Mouse (Mus musculus) forebrain, embryonic 15.5 days (tissue): ENCODE data around the gene Homer2. TPM values are rescaled to one million over a fixed set of nuclear protein-coding genes. Genes with fewer than 3 reads are reported as not detected.

Experiments
- ATAC-seq: fragments of 200-750 bp; cut with Nextera tagmentation; replicated peaks from 2 replicates; pipeline ENCODE4 v1.8.0; 2017; ENCODE audit warnings: mild to moderate bottlenecking, moderate TSS enrichment, moderate library complexity
- H3K27ac ChIP-seq: fragments of 300-500 bp; sonication (generic); replicated peaks from 2 replicates; pipeline ENCODE4 v1.5.1; 2015; ENCODE audit warnings: mild to moderate bottlenecking, inconsistent platforms
- H3K27me3 ChIP-seq: fragments of 300-500 bp; sonication (generic); 2 replicates; pipeline ENCODE4 v1.6.1; 2015; ENCODE audit warnings: inconsistent platforms
- H3K36me3 ChIP-seq: fragments of 300-500 bp; sonication (generic); 2 replicates; pipeline ENCODE4 v1.6.1; 2015; ENCODE audit warnings: mild to moderate bottlenecking, inconsistent platforms
- H3K4me1 ChIP-seq: fragments of 300-500 bp; sonication (generic); 2 replicates; pipeline ENCODE4 v1.6.1; 2015; ENCODE audit warnings: inconsistent platforms
- H3K4me2 ChIP-seq: fragments of 300-500 bp; sonication (generic); replicated peaks from 2 replicates; pipeline ENCODE4 v1.6.1; 2015; ENCODE audit warnings: mild to moderate bottlenecking, inconsistent platforms
- H3K4me3 ChIP-seq: fragments of 300-500 bp; sonication (generic); 2 replicates; pipeline ENCODE4 v1.5.1; 2015; ENCODE audit warnings: mild to moderate bottlenecking, inconsistent platforms
- H3K9ac ChIP-seq: fragments of 300-500 bp; sonication (generic); replicated peaks from 2 replicates; pipeline ENCODE4 v1.6.1; 2015; ENCODE audit warnings: mild to moderate bottlenecking, inconsistent platforms
- H3K9me3 ChIP-seq: fragments of 300-500 bp; sonication (generic); 2 replicates; pipeline ENCODE4 v1.6.1; 2016; ENCODE audit warnings: inconsistent platforms
- WGBS: fragments of 180-500 bp; shearing (Covaris S2); methylation state at CpG from one replicate; pipeline ENCODE4 v1.1.7; 2015; ENCODE audit warnings: mixed read lengths; 5-methylcytosine and 5-hydroxymethylcytosine counted together
- polyA plus RNA-seq: library from polyadenylated mRNA; unstranded; fragments of >200 nt; fragmentation: Nextera tagmentation; extraction: Ambion mirVana; gene quantifications from 2 replicates; pipeline ENCODE4 v1.2.1, GENCODE M21; 2015

Homer2 gene
- polyA plus RNA-seq, 1 experiment from 2014 or later = 25.9 TPM

DNA sequence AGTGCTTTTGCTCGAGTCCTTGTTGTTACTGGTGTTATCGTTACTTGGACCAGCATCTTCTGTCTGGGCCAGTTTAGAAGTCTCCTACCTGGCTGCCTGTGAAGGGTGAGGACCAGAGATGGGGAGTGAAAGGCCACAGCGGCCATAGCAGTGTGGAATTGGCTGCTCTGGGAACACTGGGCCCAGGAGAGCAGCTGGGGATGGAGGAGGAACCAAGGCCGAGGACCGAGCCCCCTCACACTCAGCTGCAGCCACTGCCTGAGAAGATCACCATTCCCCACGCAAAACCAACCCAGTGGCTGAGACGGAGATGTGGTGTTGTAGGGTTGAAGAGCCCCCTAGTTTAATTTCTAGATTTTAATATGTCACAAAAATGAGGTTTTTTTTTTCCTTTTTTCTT is 142.6 kb downstream of the Homer2 start:
- Histone ChIP-seq H3K9me3 (no peaks in the 10 kb centered on the region), H3K27ac (no peak overlapping the region), H3K36me3 (no peaks in the 10 kb centered on the region), H3K4me3 (no peak overlapping the region), H3K4me2 (no peak overlapping the region), H3K4me1 (peaks cover 11% of the 10 kb centered on the region), H3K27me3 (no peaks in the 10 kb centered on the region), H3K9ac (no peak overlapping the region)
- no peak for ATAC-seq
- WGBS = 85% methylated on average over 7 of the region's 7 CpGs

DNA sequence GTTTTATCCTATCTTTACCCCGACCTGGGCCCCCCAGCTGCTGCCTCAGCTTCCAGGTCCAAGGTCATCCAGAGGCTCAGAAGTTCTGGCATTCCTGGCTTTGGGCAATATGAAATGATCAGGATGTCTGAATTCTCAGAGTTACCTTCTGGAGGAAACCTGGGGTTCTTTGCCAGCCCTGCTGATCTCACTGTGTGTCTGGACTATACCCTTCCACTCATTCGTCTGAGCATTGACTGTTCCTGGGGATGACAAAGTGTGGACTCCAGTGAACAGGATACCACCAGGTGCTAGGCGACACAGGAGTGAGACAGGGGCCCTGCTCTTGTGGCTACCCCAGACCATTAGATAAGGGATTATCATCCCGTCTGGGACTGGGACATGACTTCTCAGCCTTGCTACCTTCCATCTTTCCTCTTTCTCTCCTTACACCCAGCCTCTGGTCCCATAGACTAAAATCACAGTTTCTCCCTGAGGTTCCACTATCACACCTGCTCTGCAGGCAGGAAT is 143.8 kb downstream of the Homer2 start:
- WGBS = 87% methylated on average over 4 of the region's 4 CpGs
- no peaks in the 10 kb centered on the region for H3K36me3 ChIP-seq
- H3K4me1 ChIP-seq = peaks cover 11% of the 10 kb centered on the region
- ATAC-seq = no peak
- H3K9me3 ChIP-seq = no peaks in the 10 kb centered on the region
- no peak overlapping the region for H3K27ac ChIP-seq
- H3K4me2 ChIP-seq = no peak overlapping the region
- no peak overlapping the region for H3K4me3 ChIP-seq
- H3K9ac ChIP-seq = no peak overlapping the region
- H3K27me3 ChIP-seq = no peaks in the 10 kb centered on the region

DNA sequence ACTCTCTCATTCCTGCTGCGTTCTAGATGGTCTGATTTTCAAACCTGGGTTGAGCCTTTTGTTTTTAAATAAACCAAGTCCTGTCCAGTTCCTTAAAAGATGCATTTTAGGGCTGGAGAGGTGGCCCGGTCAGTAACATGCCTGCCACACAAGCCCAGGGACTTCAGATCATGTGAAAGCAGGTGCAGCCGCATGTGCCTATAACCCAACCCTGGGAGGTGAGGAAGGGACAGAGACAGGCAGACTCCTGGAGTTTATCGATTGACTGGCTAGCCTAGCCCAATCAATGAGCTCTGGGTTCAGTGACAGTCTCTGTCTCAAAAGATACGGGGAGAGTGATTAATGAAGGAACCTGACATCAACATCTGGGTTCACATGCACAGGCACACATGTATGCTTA is 146.1 kb downstream of the Homer2 start:
- no peak for ATAC-seq

DNA sequence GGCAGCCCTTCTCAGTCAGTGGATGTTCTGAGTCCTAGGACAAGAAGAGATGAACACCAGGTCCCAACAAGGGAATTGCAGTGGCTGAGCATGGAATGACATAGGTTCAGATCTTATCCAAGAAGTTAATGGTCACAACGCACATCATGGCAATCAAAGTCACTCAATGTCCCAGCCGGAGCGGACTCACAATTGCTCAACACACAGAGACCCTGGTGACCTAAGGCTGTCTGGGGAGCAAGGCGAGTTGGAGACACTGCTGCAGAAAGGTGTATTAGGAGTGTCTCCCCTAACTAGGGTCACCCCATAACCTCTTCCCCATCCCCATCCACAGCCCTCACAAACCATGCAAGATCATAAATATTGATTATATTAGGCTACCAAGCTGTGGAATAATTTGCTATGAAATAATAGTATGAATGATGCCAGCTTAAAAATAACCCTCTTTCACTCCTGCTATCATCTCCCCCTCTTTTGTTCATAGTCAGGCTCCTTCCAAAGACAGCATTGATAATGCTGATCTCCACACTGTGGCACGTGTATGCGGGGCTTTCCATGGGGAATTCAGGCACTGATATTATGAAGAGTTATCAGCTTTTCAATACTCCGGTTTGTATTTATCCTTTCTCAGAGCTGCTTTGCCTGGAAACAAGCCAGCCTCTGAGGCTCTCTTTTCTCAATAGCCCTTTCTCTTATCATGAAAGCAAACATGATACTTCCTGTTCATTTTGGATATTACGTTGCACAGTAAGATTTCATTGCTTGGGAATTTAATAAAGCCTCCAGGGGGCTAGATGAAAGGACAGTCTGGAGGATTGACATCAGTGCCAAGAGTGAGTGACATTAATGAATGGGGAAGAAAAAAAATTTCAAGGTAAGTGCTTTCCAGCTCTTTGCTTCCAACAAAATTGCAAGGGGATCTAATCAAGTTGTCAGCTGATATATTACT is 147.0 kb downstream of the Homer2 start:
- Histone ChIP-seq H3K27me3 (no peaks in the 10 kb centered on the region), H3K27ac (peak overlapping the region; percentile 64), H3K9me3 (no peaks in the 10 kb centered on the region), H3K9ac (no peak overlapping the region), H3K4me2 (no peak overlapping the region), H3K36me3 (no peaks in the 10 kb centered on the region), H3K4me1 (peaks cover 7% of the 10 kb centered on the region), H3K4me3 (no peak overlapping the region)
- WGBS = 53% methylated on average over 8 of the region's 8 CpGs
- ATAC-seq = no peak; the same call in 1 of the 2 replicates

More for the DNA sequence above, 146.1 kb downstream of the Homer2 start:
- 71% methylated on average over 5 of the region's 5 CpGs for WGBS
- Histone ChIP-seq H3K4me1 (peaks cover 11% of the 10 kb centered on the region), H3K9me3 (no peaks in the 10 kb centered on the region), H3K27me3 (no peaks in the 10 kb centered on the region), H3K4me3 (no peak overlapping the region), H3K27ac (peak overlapping the region; percentile 64; the same call in 1 of the 2 replicates), H3K9ac (no peak overlapping the region), H3K36me3 (no peaks in the 10 kb centered on the region), H3K4me2 (no peak overlapping the region)

DNA sequence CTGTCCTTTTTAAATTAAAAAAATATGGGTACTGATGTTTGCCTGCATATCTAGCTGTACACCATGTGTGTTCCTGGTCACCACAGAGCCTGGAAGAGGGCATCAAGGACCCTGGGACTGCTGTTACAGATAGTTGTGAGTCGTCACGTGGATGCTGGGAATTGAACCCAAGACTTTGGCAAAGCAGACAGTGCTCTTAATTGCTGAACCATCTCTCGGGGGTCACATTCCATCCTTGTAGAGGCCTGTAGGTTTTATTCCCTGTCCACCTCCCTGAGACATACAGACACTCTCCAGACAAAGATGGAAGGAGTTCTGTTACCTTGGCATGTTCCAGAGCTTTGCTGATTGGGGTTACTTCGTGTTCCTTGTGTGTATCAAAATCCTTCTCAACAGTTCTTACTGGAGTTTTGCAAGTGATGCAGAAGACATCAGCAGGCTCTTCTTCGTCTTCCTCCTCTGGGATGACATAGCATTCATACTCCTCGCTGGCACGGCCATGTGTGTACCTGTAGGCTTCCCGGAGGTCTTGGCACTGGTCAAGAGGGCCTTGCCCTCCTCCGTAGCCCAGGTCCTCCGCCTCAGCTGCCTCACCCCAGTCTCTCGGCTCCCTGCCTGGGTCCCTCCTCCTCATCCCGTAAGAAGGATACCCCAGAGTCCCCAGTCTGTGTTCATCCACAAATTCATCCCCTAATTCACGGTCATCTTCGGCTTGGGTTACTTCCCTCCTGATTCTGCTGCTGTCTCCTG is 147.9 kb downstream of the Homer2 start:
- H3K9me3 ChIP-seq = no peaks in the 10 kb centered on the region
- no peak overlapping the region for H3K4me3 ChIP-seq
- no peak overlapping the region for H3K4me2 ChIP-seq
- H3K36me3 ChIP-seq = no peaks in the 10 kb centered on the region
- H3K27ac ChIP-seq = peak overlapping the region; percentile 64
- peaks cover 4% of the 10 kb centered on the region; the same call in 1 of the 2 replicates for H3K4me1 ChIP-seq
- H3K27me3 ChIP-seq = no peaks in the 10 kb centered on the region
- no peak for ATAC-seq
- WGBS = 88% methylated on average over 14 of the region's 14 CpGs
- no peak overlapping the region for H3K9ac ChIP-seq

DNA sequence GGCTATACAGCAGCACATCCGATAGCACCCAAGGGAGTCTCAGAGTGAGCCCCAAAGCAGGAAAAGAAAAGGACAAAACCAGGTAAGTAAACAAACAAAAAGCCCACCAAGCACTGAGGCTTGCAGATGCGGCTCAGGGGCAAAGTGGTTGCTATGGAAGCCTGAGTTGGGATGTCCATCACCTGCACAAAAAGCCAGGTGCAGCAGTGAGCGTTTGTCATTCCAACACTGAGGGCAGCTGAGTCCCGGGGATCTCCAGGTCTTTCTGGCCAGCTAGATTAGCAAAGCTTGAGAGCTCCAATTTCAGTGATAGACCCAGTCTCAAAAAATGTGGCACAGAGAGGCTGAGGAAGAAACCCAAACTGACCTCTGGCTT is 149.4 kb downstream of the Homer2 start:
- no peak for ATAC-seq
- Histone ChIP-seq H3K9ac (no peak overlapping the region), H3K27ac (no peak overlapping the region), H3K4me2 (no peak overlapping the region), H3K27me3 (no peaks in the 10 kb centered on the region), H3K36me3 (no peaks in the 10 kb centered on the region), H3K9me3 (no peaks in the 10 kb centered on the region), H3K4me3 (no peak overlapping the region), H3K4me1 (peaks cover 4% of the 10 kb centered on the region; the same call in 1 of the 2 replicates)
- WGBS = 81% methylated on average over 4 of the region's 4 CpGs

DNA sequence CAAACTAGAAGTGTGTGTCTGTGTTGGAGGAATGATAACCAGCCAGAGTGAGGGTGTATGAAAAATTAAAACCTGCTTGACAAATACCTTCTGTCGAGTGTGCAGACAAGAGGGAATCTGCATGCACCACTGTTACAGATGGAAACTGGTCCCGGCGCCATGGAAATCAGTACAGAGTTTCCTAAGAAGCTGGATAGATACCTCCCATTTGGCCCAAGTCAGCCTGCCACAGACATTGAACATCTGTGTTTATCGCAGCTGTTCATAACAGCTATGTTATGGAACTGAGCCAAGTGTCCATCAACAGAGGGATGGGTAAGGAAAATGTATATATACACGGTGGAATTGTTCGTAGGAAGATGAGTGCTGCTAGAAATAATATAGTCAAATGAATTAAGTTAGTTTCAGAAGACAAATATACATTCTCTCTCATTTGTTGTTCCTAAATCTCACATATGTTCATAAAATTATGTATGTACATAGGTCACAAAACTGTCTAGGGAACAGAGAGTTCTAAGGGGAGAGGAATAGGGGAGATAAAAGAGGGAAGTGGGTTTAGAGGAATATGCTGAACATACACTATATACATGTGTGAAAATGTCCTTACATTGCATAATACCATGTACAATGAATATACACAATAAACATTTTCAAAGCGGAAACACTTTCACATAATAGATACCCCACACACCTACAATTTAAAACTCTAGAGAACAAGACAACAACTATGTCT is 149.9 kb downstream of the Homer2 start:
- Histone ChIP-seq H3K4me3 (no peak overlapping the region), H3K27ac (no peak overlapping the region), H3K4me2 (no peak overlapping the region), H3K36me3 (no peaks in the 10 kb centered on the region), H3K9ac (no peak overlapping the region), H3K9me3 (no peaks in the 10 kb centered on the region), H3K27me3 (no peaks in the 10 kb centered on the region), H3K4me1 (peaks cover 4% of the 10 kb centered on the region; the same call in 1 of the 2 replicates)
- 62% methylated on average over 7 of the region's 7 CpGs for WGBS
- ATAC-seq = no peak

DNA sequence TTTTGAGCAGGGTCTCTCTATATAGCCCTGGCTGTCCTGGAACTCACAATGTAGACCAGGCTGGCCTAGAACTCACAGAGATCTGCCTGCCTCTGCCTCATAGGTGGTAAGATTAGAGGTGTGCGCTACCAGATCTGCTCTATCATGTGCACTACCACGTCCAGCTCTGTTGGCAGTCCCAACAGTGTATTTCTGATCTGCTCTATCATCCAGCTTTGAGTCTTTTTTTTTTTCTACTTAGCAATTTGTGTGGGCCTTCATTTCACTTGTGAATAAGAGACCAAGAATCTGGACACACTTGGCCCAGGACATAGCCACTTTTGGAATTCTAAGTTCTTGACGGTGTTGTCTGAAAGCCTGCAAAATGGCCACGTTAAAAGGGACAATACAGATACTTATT is 150.5 kb downstream of the Homer2 start:
- ATAC-seq = no peak
- no peak overlapping the region for H3K4me2 ChIP-seq
- peaks cover 4% of the 10 kb centered on the region; the same call in 1 of the 2 replicates for H3K4me1 ChIP-seq
- 82% methylated on average over 4 of the region's 4 CpGs for WGBS
- no peak overlapping the region for H3K9ac ChIP-seq
- no peak overlapping the region for H3K4me3 ChIP-seq
- H3K36me3 ChIP-seq = no peaks in the 10 kb centered on the region
- no peak overlapping the region for H3K27ac ChIP-seq
- H3K9me3 ChIP-seq = no peaks in the 10 kb centered on the region
- no peaks in the 10 kb centered on the region for H3K27me3 ChIP-seq

DNA sequence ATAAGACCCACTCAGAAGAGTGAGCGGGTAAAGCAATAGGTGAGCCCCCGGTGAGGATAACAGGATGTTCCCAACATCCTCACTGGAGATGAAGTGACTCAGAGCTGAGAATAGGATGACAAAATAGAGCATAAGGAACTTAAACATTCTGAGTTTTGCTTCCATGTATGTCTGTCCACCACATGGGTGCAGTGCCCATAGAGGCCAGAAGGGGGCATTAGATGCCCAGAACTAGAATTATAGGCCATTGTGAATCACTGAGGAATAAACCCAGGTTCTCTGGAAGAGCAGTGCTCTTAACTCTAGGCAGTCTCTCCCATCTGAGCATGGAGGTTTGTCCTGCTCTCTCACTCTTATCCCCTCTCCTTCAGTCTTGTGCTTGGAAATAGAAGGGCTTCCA is 153.0 kb downstream of the Homer2 start:
- Histone ChIP-seq H3K36me3 (no peaks in the 10 kb centered on the region), H3K4me3 (no peak overlapping the region), H3K27me3 (no peaks in the 10 kb centered on the region), H3K4me1 (no peaks in the 10 kb centered on the region), H3K27ac (no peak overlapping the region), H3K9me3 (no peaks in the 10 kb centered on the region), H3K4me2 (no peak overlapping the region), H3K9ac (no peak overlapping the region)
- no peak for ATAC-seq
- 85% methylated on average over 2 of the region's 2 CpGs for whole genome bisulfite sequencing

DNA sequence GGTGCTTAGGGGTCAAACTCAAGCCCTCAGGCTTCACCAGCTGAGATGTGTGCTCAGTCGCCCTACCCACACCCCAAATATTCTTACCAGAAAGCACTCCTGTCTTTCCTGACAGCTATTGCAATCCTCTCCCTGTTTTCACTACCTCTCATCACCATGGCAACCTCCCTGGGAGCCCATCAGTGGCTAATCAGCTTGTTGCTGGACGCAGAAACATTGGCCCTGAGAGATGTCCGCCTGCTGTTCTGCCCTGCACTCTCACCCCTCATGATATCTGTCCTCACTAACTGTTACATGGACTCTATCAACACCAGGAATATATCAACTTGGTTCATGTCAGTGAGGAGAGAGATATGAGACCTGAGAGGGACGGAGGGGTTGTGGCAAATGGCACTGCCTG is 153.7 kb downstream of the Homer2 start:
- H3K4me2 ChIP-seq = no peak overlapping the region
- no peak overlapping the region for H3K9ac ChIP-seq
- no peaks in the 10 kb centered on the region for H3K36me3 ChIP-seq
- H3K27me3 ChIP-seq = no peaks in the 10 kb centered on the region
- no peak overlapping the region for H3K27ac ChIP-seq
- no peak overlapping the region for H3K4me3 ChIP-seq
- no peaks in the 10 kb centered on the region for H3K9me3 ChIP-seq
- no peak for ATAC-seq
- no peaks in the 10 kb centered on the region for H3K4me1 ChIP-seq
- WGBS = 46% methylated on average over 4 of the region's 4 CpGs
